Mouse (Mus musculus) midbrain, embryonic 11.5 days (tissue): Measurements from ENCODE around the gene Sppl2c. TPM values are rescaled to one million over a fixed set of nuclear protein-coding genes. Genes with fewer than 3 reads are reported as not detected.
A peak's percentile ranks its signal among the peaks of the same experiment; 100 is the strongest.

Experiments used
- ATAC-seq: fragments of 200-750 bp; cut with Nextera tagmentation; 2 replicates; pipeline ENCODE4 v1.8.0; 2017; ENCODE audit warnings: moderate TSS enrichment, moderate library complexity; ENCODE audit not compliant: low FRiP score
- DNase-seq: peaks from one replicate; pipeline ENCODE4 v3.0.0; 2015; ENCODE audit warnings: low spot score; ENCODE audit errors: missing footprints
- H3K27ac ChIP-seq: fragments of 300-500 bp; sonication (generic); 2 replicates; pipeline ENCODE4 v1.5.1; 2014; ENCODE audit warnings: low read depth, low read length
- H3K27me3 ChIP-seq: fragments of 300-500 bp; sonication (generic); 2 replicates; pipeline ENCODE4 v1.6.1; 2014; ENCODE audit warnings: mild to moderate bottlenecking, low read length, moderate library complexity, mixed read lengths; ENCODE audit not compliant: control insufficient read depth, insufficient read depth
- H3K36me3 ChIP-seq: fragments of 300-500 bp; sonication (generic); 2 replicates; pipeline ENCODE4 v1.6.1; 2014; ENCODE audit warnings: mild to moderate bottlenecking, low read length, moderate library complexity, mixed read lengths; ENCODE audit not compliant: control insufficient read depth, insufficient read depth
- H3K4me1 ChIP-seq: fragments of 300-500 bp; sonication (generic); 2 replicates; pipeline ENCODE4 v1.6.1; 2014; ENCODE audit warnings: low read length; ENCODE audit not compliant: control insufficient read depth, insufficient read depth
- H3K4me2 ChIP-seq: fragments of 300-500 bp; sonication (generic); 2 replicates; pipeline ENCODE4 v1.6.1; 2014; ENCODE audit warnings: mild to moderate bottlenecking, moderate library complexity
- H3K4me3 ChIP-seq: fragments of 300-500 bp; sonication (generic); 2 replicates; pipeline ENCODE4 v1.5.1; 2014; ENCODE audit warnings: low read depth, low read length
- H3K9ac ChIP-seq: fragments of 300-500 bp; sonication (generic); 2 replicates; pipeline ENCODE4 v1.6.1; 2014; ENCODE audit warnings: low read length
- H3K9me3 ChIP-seq: fragments of 300-500 bp; sonication (generic); 2 replicates; pipeline ENCODE4 v1.6.1; 2016; ENCODE audit warnings: low read length; ENCODE audit not compliant: control insufficient read depth
- WGBS: fragments of 180-500 bp; shearing (Covaris S2); extraction: QIAGEN DNeasy Blood & Tissue Kit; methylation state at CpG from one replicate; pipeline ENCODE4 v1.1.7; 2014; 5-methylcytosine and 5-hydroxymethylcytosine counted together
- polyA plus RNA-seq: library from polyadenylated mRNA; unstranded; fragments of >200 nt; fragmentation: Nextera tagmentation; extraction: Ambion mirVana; gene quantifications from 2 replicates; pipeline ENCODE4 v1.2.1, GENCODE M21; 2014

The Sppl2c gene
- polyA plus RNA-seq = not detected in 2 replicates

GRCm38 (mm10) chr11:104186135-104186836, at the start of gene Sppl2c:
Gene Sppl2c, plus strand, starts transcription at chr11:104186327.
- no peaks in the 10 kb centered on the region for H3K27me3 ChIP-seq
- no peaks in the 10 kb centered on the region for H3K9me3 ChIP-seq
- H3K27ac ChIP-seq = no peak within 1 kb of the TSS
- no peaks in the 10 kb centered on the region for H3K4me1 ChIP-seq
- ATAC-seq (no peak), DNase-seq (no peak)
- H3K4me3 ChIP-seq = no peak within 1 kb of the TSS
- H3K4me2 ChIP-seq = no peak within 1 kb of the TSS
- no peak within 1 kb of the TSS for H3K9ac ChIP-seq
- 89% methylated on average over 13 of the region's 13 CpGs for WGBS
- H3K36me3 ChIP-seq = no peaks in the 10 kb centered on the region

- 71% methylated on average over 3 of the region's 3 CpGs for WGBS
- peaks cover 20% of the 10 kb centered on the region for H3K27me3 ChIP-seq
Measured at GRCm38 (mm10) chr11:104138976-104139375, 47.2 kb upstream of the Sppl2c start.

GRCm38 (mm10) chr11:104144930-104145329, 41.2 kb upstream of the Sppl2c start:
- ATAC-seq (no peak), DNase-seq (no peak)
- WGBS = 96% methylated on average over 1 of the region's 1 CpGs
- Histone ChIP-seq H3K27ac (no peak overlapping the region), H3K4me3 (no peak overlapping the region), H3K27me3 (no peaks in the 10 kb centered on the region), H3K36me3 (no peaks in the 10 kb centered on the region), H3K9ac (no peak overlapping the region), H3K4me1 (no peaks in the 10 kb centered on the region), H3K9me3 (0 out of 2 replicates have a peak, but pooled peaks cover 2% of the 10 kb centered on the region), H3K4me2 (no peak overlapping the region)

More at GRCm38 (mm10) chr11:104138976-104139375, 47.2 kb upstream of the Sppl2c start:
- H3K4me2 ChIP-seq = no peak overlapping the region
- DNase-seq = no peak
- H3K4me3 ChIP-seq = no peak overlapping the region
- H3K9ac ChIP-seq = no peak overlapping the region
- H3K4me1 ChIP-seq = no peaks in the 10 kb centered on the region
- H3K9me3 ChIP-seq = no peaks in the 10 kb centered on the region
- H3K36me3 ChIP-seq = no peaks in the 10 kb centered on the region
- no peak overlapping the region for H3K27ac ChIP-seq
- no peak for ATAC-seq

GRCm38 (mm10) chr11:104148787-104149186, 37.3 kb upstream of the Sppl2c start:
- H3K36me3 ChIP-seq = no peaks in the 10 kb centered on the region
- no peak for ATAC-seq
- no peak overlapping the region for H3K4me3 ChIP-seq
- no peaks in the 10 kb centered on the region for H3K4me1 ChIP-seq
- H3K9ac ChIP-seq = no peak overlapping the region
- no peak overlapping the region for H3K4me2 ChIP-seq
- H3K9me3 ChIP-seq = 0 out of 2 replicates have a peak, but pooled peaks cover 2% of the 10 kb centered on the region
- H3K27me3 ChIP-seq = no peaks in the 10 kb centered on the region
- WGBS = 76% methylated on average over 7 of the region's 7 CpGs
- no peak overlapping the region for H3K27ac ChIP-seq
- DNase-seq = no peak

GRCm38 (mm10) chr11:104150911-104151310, 35.2 kb upstream of the Sppl2c start:
- Histone ChIP-seq H3K27me3 (no peaks in the 10 kb centered on the region), H3K4me1 (no peaks in the 10 kb centered on the region), H3K27ac (no peak overlapping the region), H3K4me2 (no peak overlapping the region), H3K4me3 (no peak overlapping the region), H3K9ac (no peak overlapping the region), H3K36me3 (no peaks in the 10 kb centered on the region), H3K9me3 (no peaks in the 10 kb centered on the region)
- ATAC-seq (no peak), DNase-seq (no peak)
- 73% methylated on average over 5 of the region's 5 CpGs for WGBS

GRCm38 (mm10) chr11:104154332-104154731, 31.8 kb upstream of the Sppl2c start:
- Histone ChIP-seq H3K4me2 (no peak overlapping the region), H3K4me1 (peaks cover 10% of the 10 kb centered on the region), H3K27me3 (no peaks in the 10 kb centered on the region), H3K9ac (no peak overlapping the region), H3K9me3 (no peaks in the 10 kb centered on the region), H3K36me3 (no peaks in the 10 kb centered on the region), H3K4me3 (no peak overlapping the region), H3K27ac (no peak overlapping the region)
- ATAC-seq (no peak), DNase-seq (peak; percentile 61)
- 60% methylated on average over 4 of the region's 4 CpGs for WGBS

GRCm38 (mm10) chr11:104154820-104155635, 31.1 kb upstream of the Sppl2c start:
- Histone ChIP-seq H3K4me3 (no peak overlapping the region), H3K4me2 (no peak overlapping the region), H3K27me3 (no peaks in the 10 kb centered on the region), H3K27ac (no peak overlapping the region), H3K9ac (no peak overlapping the region), H3K4me1 (peaks cover 10% of the 10 kb centered on the region), H3K36me3 (no peaks in the 10 kb centered on the region), H3K9me3 (no peaks in the 10 kb centered on the region)
- 66% methylated on average over 9 of the region's 9 CpGs for WGBS
- no peak for DNase-seq
- no peak for ATAC-seq

- ATAC-seq = no peak
- H3K4me1 ChIP-seq = peaks cover 10% of the 10 kb centered on the region
Measured at GRCm38 (mm10) chr11:104155899-104156298, 30.2 kb upstream of the Sppl2c start.

GRCm38 (mm10) chr11:104156391-104156790, 29.7 kb upstream of the Sppl2c start:
- H3K36me3 ChIP-seq = no peaks in the 10 kb centered on the region
- H3K27me3 ChIP-seq = no peaks in the 10 kb centered on the region
- no peak overlapping the region for H3K4me3 ChIP-seq
- H3K4me2 ChIP-seq = no peak overlapping the region
- DNase-seq (no peak), ATAC-seq (no peak)
- no peak overlapping the region for H3K9ac ChIP-seq
- H3K9me3 ChIP-seq = no peaks in the 10 kb centered on the region
- WGBS = 75% methylated on average over 3 of the region's 3 CpGs
- peaks cover 10% of the 10 kb centered on the region for H3K4me1 ChIP-seq
- H3K27ac ChIP-seq = no peak overlapping the region

More at GRCm38 (mm10) chr11:104155899-104156298, 30.2 kb upstream of the Sppl2c start:
- H3K9me3 ChIP-seq = no peaks in the 10 kb centered on the region
- no peak overlapping the region for H3K27ac ChIP-seq
- H3K4me2 ChIP-seq = no peak overlapping the region
- H3K4me3 ChIP-seq = no peak overlapping the region
- DNase-seq = peak; percentile 67
- no peak overlapping the region for H3K9ac ChIP-seq
- no peaks in the 10 kb centered on the region for H3K36me3 ChIP-seq
- H3K27me3 ChIP-seq = no peaks in the 10 kb centered on the region
